Mouse (Mus musculus): ENCODE measurements around the gene 9330182O14Rik. TPM values are rescaled to one million over a fixed set of nuclear protein-coding genes. Genes with fewer than 3 reads are reported as not detected.
A peak's percentile ranks its signal among the peaks of the same experiment; 100 is the strongest.

The 9330182O14Rik gene
- total and polyA plus RNA-seq, 2 experiments: not detected

DNA sequence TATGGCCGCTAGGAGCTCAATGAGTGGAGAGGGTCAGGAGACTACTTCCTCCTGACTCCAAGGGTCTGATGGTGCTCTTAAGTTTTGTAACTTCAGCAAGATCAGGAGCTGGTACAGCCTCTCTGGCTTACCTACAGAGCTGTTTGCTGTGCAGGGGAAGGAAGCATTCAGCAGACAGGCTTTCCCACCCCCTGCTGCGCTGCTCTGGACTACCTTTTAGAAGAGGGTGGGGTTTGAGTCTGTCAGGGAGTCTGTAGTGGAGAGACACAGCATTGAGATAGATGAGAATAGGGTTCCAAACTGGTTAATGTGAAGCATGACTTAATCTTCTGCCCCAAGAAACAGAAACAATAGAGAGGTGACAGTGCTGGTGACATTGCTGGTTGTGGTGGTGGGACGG is 17.8 kb upstream of the 9330182O14Rik start:
- Histone ChIP-seq H3K36me3 (ENCODE audit: control insufficient read depth, insufficient read depth, low read length) (no peaks in the 10 kb centered on the region), H3K4me1 (ENCODE audit: control insufficient read depth, insufficient read depth, low read length) (no peaks in the 10 kb centered on the region), H3K79me2 (ENCODE audit: control insufficient read depth, insufficient read depth, low read length) (no peaks in the 10 kb centered on the region), H3K27ac (replicated peaks; ENCODE audit: insufficient read depth, low read depth, low read length) (no peak overlapping the region), H3K27me3 (ENCODE audit: control insufficient read depth, insufficient read depth, low read length) (no peaks in the 10 kb centered on the region), H3K9ac (ENCODE audit: low read depth, low read length) (no peak overlapping the region), H3K4me3 (ENCODE audit: insufficient read depth, low read depth, low read length) (no peak overlapping the region)
- 93% methylated on average over 3 of the region's 3 CpGs for WGBS
- TF ChIP-seq POLR2A (IDR thresholded peaks at IDR 0.05; ENCODE audit: extremely low read depth, insufficient read depth, low read length) (no peak), CTCF (IDR thresholded peaks at IDR 0.05; ENCODE audit: low read depth, low read length) (no peak)
- no peak for DNase-seq (ENCODE audit: extremely low read depth, low read depth, low spot score)

GRCm38 (mm10) chr15:40124211-40124953 is 9.8 kb upstream of the 9330182O14Rik start:
- Histone ChIP-seq H3K4me3 (ENCODE audit: insufficient read depth, low read depth, low read length) (no peak overlapping the region), H3K79me2 (ENCODE audit: control insufficient read depth, insufficient read depth, low read length) (no peaks in the 10 kb centered on the region), H3K4me1 (ENCODE audit: control insufficient read depth, insufficient read depth, low read length) (peaks cover 2% of the 10 kb centered on the region; the same call in 1 of the 2 replicates), H3K36me3 (ENCODE audit: control insufficient read depth, insufficient read depth, low read length) (no peaks in the 10 kb centered on the region), H3K27me3 (ENCODE audit: control insufficient read depth, insufficient read depth, low read length) (no peaks in the 10 kb centered on the region), H3K27ac (replicated peaks; ENCODE audit: insufficient read depth, low read depth, low read length) (peak overlapping the region; percentile 68), H3K9ac (ENCODE audit: low read depth, low read length) (no peak overlapping the region)
- WGBS: 55% methylated on average over 9 of the region's 9 CpGs
- TF ChIP-seq CTCF (IDR thresholded peaks at IDR 0.05; ENCODE audit: low read depth, low read length): no peak
- no peak for TF ChIP-seq POLR2A (IDR thresholded peaks at IDR 0.05; ENCODE audit: extremely low read depth, insufficient read depth, low read length)
- peak; percentile 97 for DNase-seq (ENCODE audit: extremely low read depth, low read depth, low spot score)

DNA sequence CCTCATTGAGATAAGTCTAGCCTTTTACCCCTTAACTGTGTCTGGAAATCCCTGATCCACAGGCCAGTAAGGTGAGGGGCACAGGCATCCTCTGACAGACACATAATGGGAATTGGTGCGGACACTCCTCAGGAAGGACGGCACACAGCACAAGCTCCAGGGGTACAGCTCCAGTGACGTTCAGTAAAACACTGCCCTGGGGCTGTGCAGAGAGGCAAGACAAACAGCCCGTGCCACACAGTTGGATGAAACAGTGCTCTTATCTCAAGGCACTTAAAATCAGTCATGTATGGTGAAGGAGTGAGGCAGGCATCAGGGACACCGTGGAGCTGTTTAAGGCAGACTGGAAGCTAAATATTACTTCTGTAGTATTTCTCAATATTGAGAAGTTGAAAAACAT is 4.7 kb upstream of the 9330182O14Rik start:
- no peak overlapping the region for H3K4me3 ChIP-seq (ENCODE audit: insufficient read depth, low read depth, low read length)
- no peak overlapping the region for H3K9ac ChIP-seq (ENCODE audit: low read depth, low read length)
- H3K27ac ChIP-seq (replicated peaks; ENCODE audit: insufficient read depth, low read depth, low read length): no peak overlapping the region
- no peaks in the 10 kb centered on the region for H3K36me3 ChIP-seq (ENCODE audit: control insufficient read depth, insufficient read depth, low read length)
- 73% methylated on average over 5 of the region's 5 CpGs for WGBS
- H3K4me1 ChIP-seq (ENCODE audit: control insufficient read depth, insufficient read depth, low read length): no peaks in the 10 kb centered on the region
- no peaks in the 10 kb centered on the region for H3K27me3 ChIP-seq (ENCODE audit: control insufficient read depth, insufficient read depth, low read length)
- no peak for DNase-seq (ENCODE audit: extremely low read depth, low read depth, low spot score)
- no peak for TF ChIP-seq POLR2A (IDR thresholded peaks at IDR 0.05; ENCODE audit: extremely low read depth, insufficient read depth, low read length)
- no peak for TF ChIP-seq CTCF (IDR thresholded peaks at IDR 0.05; ENCODE audit: low read depth, low read length)
- no peaks in the 10 kb centered on the region for H3K79me2 ChIP-seq (ENCODE audit: control insufficient read depth, insufficient read depth, low read length)

- DNase-seq (ENCODE audit: extremely low read depth, low read depth, low spot score): peak; percentile 44
- Histone ChIP-seq H3K4me1 (ENCODE audit: control insufficient read depth, insufficient read depth, low read length) (no peaks in the 10 kb centered on the region), H3K9ac (ENCODE audit: low read depth, low read length) (no peak overlapping the region), H3K4me3 (ENCODE audit: insufficient read depth, low read depth, low read length) (no peak overlapping the region), H3K79me2 (ENCODE audit: control insufficient read depth, insufficient read depth, low read length) (no peaks in the 10 kb centered on the region), H3K27me3 (ENCODE audit: control insufficient read depth, insufficient read depth, low read length) (no peaks in the 10 kb centered on the region), H3K36me3 (ENCODE audit: control insufficient read depth, insufficient read depth, low read length) (no peaks in the 10 kb centered on the region), H3K27ac (replicated peaks; ENCODE audit: insufficient read depth, low read depth, low read length) (no peak overlapping the region)
- WGBS: 27% methylated on average over 15 of the region's 15 CpGs
- TF ChIP-seq CTCF (IDR thresholded peaks at IDR 0.05; ENCODE audit: low read depth, low read length): peak; percentile 91
- TF ChIP-seq POLR2A (IDR thresholded peaks at IDR 0.05; ENCODE audit: extremely low read depth, insufficient read depth, low read length): no peak
These were observed 3.2 kb upstream of the 9330182O14Rik start for GRCm38 (mm10) chr15:40130880-40131478.

DNA sequence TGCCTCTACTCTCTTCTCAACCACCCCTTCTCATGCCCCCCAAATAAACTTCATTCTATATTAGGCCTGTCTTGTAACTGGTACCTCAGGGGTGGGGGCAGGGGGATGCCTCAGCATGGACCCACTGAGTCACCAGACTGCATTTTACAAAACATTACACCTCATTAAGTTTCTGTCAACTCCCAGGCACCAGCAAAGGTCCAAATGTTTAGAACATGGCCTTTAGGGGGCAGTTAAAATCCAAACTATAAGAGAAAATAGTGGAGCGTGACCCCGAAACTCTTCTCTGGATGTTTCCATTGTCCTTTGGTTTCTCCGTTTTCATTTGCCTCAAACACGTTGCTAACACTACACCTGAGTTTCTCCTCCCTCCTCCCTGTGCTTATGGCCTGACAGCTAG is 1.8 kb upstream of the 9330182O14Rik start:
- Histone ChIP-seq H3K27ac (replicated peaks; ENCODE audit: insufficient read depth, low read depth, low read length) (no peak overlapping the region), H3K27me3 (ENCODE audit: control insufficient read depth, insufficient read depth, low read length) (no peaks in the 10 kb centered on the region), H3K79me2 (ENCODE audit: control insufficient read depth, insufficient read depth, low read length) (no peaks in the 10 kb centered on the region), H3K9ac (ENCODE audit: low read depth, low read length) (no peak overlapping the region), H3K4me3 (ENCODE audit: insufficient read depth, low read depth, low read length) (no peak overlapping the region), H3K4me1 (ENCODE audit: control insufficient read depth, insufficient read depth, low read length) (no peaks in the 10 kb centered on the region), H3K36me3 (ENCODE audit: control insufficient read depth, insufficient read depth, low read length) (no peaks in the 10 kb centered on the region)
- 83% methylated on average over 4 of the region's 4 CpGs for WGBS
- DNase-seq (ENCODE audit: extremely low read depth, low read depth, low spot score): no peak
- TF ChIP-seq POLR2A (IDR thresholded peaks at IDR 0.05; ENCODE audit: extremely low read depth, insufficient read depth, low read length): no peak

DNA sequence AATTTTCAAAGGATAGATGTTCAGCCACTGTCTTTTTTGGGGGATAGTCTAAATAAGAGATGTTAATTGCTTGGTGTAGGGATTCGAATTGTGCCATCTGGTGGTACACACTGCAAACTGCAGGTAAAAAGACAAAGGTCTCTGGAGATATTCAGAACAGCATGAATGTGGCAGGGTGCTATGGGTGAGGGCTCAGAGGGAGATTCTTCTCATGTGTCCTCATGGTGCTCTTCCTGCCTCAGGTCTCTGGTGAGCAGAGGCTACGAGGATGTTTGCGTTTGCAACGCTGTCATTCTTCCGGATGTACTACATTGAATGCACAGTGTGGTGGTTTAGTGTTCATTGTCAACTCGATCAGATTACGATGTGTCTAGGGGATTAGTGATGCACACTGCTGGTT is 10.1 kb downstream of the 9330182O14Rik start:
- 42% methylated on average over 7 of the region's 7 CpGs for WGBS
- peak; percentile 24 for DNase-seq (ENCODE audit: extremely low read depth, low read depth, low spot score)
- H3K27ac ChIP-seq (replicated peaks; ENCODE audit: insufficient read depth, low read depth, low read length): no peak overlapping the region
- H3K4me1 ChIP-seq (ENCODE audit: control insufficient read depth, insufficient read depth, low read length): no peaks in the 10 kb centered on the region
- no peak overlapping the region for H3K9ac ChIP-seq (ENCODE audit: low read depth, low read length)
- H3K4me3 ChIP-seq (ENCODE audit: insufficient read depth, low read depth, low read length): no peak overlapping the region
- TF ChIP-seq POLR2A (IDR thresholded peaks at IDR 0.05; ENCODE audit: extremely low read depth, insufficient read depth, low read length): no peak
- TF ChIP-seq CTCF (IDR thresholded peaks at IDR 0.05; ENCODE audit: low read depth, low read length): peak; percentile 35; the same call in 1 of the 2 replicates
- H3K27me3 ChIP-seq (ENCODE audit: control insufficient read depth, insufficient read depth, low read length): no peaks in the 10 kb centered on the region
- no peaks in the 10 kb centered on the region for H3K36me3 ChIP-seq (ENCODE audit: control insufficient read depth, insufficient read depth, low read length)
- H3K79me2 ChIP-seq (ENCODE audit: control insufficient read depth, insufficient read depth, low read length): no peaks in the 10 kb centered on the region
